Comparison of ENCODE assay signal across 9 mouse cellular contexts in the genomic region with DNA sequence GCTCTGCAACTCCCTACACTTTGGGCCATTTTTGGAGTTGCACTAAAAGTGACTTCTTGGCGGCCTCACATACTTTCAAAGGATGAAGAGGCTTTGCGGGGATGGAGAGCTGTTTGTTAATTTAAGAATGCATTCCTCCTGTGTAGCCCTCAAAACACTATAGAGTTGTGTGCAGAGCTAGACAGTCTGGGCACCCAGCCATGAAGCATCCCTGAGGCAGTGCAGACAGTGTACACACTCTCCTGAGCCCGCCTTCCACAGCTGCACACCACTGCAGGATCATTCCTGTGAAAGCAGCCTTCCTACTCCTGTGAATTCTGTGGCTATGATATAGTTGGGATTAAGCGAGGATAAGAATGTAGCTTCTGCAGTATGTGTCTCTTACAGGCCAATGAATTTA. TPM values are rescaled to one million over a fixed set of nuclear protein-coding genes. Genes with fewer than 3 reads are reported as not detected.
DNase-seq lines count a peak whose midpoint lies in the region; ATAC-seq lines count a peak whose summit lies in the region.
"Had no signal": no experiment of that assay in that cellular context is flagged by ENCODE, and none has a peak within 500 bp of the region (broad histone marks: within the 10 kb centered on the region; RNA-seq: fewer than 3 reads in every experiment).

No protein-coding gene starts in this region.

- no peak overlapping the region; the same call in 1 of the 2 replicates for H3K4me3 ChIP-seq in forebrain, embryonic 13.5 days
- no peak overlapping the region for H3K4me3 ChIP-seq in forebrain, embryonic 10.5 days
- H3K4me3 ChIP-seq in midbrain, embryonic 13.5 days (replicated peaks), result peak overlapping the region; percentile 6; the same call in 1 of the 2 replicates
- H3K4me3 ChIP-seq in midbrain, embryonic 10.5 days, result no peak overlapping the region

- H3K27ac ChIP-seq in forebrain, embryonic 13.5 days, result peak overlapping the region; percentile 6; the same call in 1 of the 2 replicates
- H3K27ac ChIP-seq in forebrain, embryonic 10.5 days, result no peak overlapping the region
- H3K27ac ChIP-seq in midbrain, embryonic 13.5 days, result 0 out of 2 replicates have a peak overlapping the region, but pooled peaks have one; percentile 12
- H3K27ac ChIP-seq in midbrain, embryonic 10.5 days (replicated peaks), result no peak overlapping the region
- H3K27ac ChIP-seq: kidney, postnatal 0 days had no signal

- 0 out of 2 replicates have a peak overlapping the region, but pooled peaks have one; percentile 13 for H3K9ac ChIP-seq in forebrain, embryonic 13.5 days
- peak overlapping the region; percentile 48 for H3K9ac ChIP-seq in midbrain, embryonic 13.5 days (replicated peaks)

- no peaks in the 10 kb centered on the region for H3K36me3 ChIP-seq in forebrain, embryonic 13.5 days (ENCODE audit: poor library complexity, severe bottlenecking)
- no peaks in the 10 kb centered on the region for H3K36me3 ChIP-seq in forebrain, embryonic 10.5 days (replicated peaks)
- no peaks in the 10 kb centered on the region for H3K36me3 ChIP-seq in midbrain, embryonic 13.5 days
- H3K36me3 ChIP-seq in midbrain, embryonic 10.5 days, result no peaks in the 10 kb centered on the region

- DNase-seq in forebrain, embryonic 10.5 days (ENCODE audit: extremely low spot score, low spot score), result no peak
- no peak for DNase-seq in midbrain, embryonic 10.5 days (ENCODE audit: low spot score)
- peak; percentile 58 for DNase-seq in kidney, postnatal 10 days
- DNase-seq in right cerebral cortex, postnatal 14 days, result peak; percentile 62
- no peak for DNase-seq in spleen, adult 18-20 months

- no peaks in the 10 kb centered on the region for H3K27me3 ChIP-seq in forebrain, embryonic 13.5 days
- no peaks in the 10 kb centered on the region for H3K27me3 ChIP-seq in forebrain, embryonic 10.5 days (ENCODE audit: poor library complexity, severe bottlenecking)
- H3K27me3 ChIP-seq in midbrain, embryonic 13.5 days, result no peaks in the 10 kb centered on the region
- no peaks in the 10 kb centered on the region for H3K27me3 ChIP-seq in midbrain, embryonic 10.5 days (ENCODE audit: low read depth, poor library complexity, severe bottlenecking)

- H3K4me2 ChIP-seq in forebrain, embryonic 13.5 days, result peak overlapping the region; percentile 33
- H3K4me2 ChIP-seq in midbrain, embryonic 13.5 days (replicated peaks), result peak overlapping the region; percentile 46

- no peak for ATAC-seq in forebrain, embryonic 13.5 days
- no peak for ATAC-seq in midbrain, embryonic 13.5 days
- no peak for ATAC-seq in megakaryocyte-erythroid progenitor cell, adult 5-6 weeks (replicated peaks; ENCODE audit: low FRiP score, low TSS enrichment, poor library complexity, severe bottlenecking)

- peaks cover 46% of the 10 kb centered on the region for H3K4me1 ChIP-seq in forebrain, embryonic 13.5 days
- H3K4me1 ChIP-seq in forebrain, embryonic 10.5 days, result peaks cover 43% of the 10 kb centered on the region
- H3K4me1 ChIP-seq in midbrain, embryonic 13.5 days (replicated peaks), result peaks cover 54% of the 10 kb centered on the region
- peaks cover 47% of the 10 kb centered on the region for H3K4me1 ChIP-seq in midbrain, embryonic 10.5 days

- 34% methylated on average over 4 of the region's 4 CpGs for WGBS in forebrain, embryonic 13.5 days
- WGBS in forebrain, embryonic 10.5 days, result 78% methylated on average over 4 of the region's 4 CpGs
- 38% methylated on average over 4 of the region's 4 CpGs for WGBS in midbrain, embryonic 13.5 days
- 55% methylated on average over 4 of the region's 4 CpGs for WGBS in midbrain, embryonic 10.5 days

- H3K9me3 ChIP-seq in forebrain, embryonic 13.5 days (replicated peaks), result no peaks in the 10 kb centered on the region
- no peaks in the 10 kb centered on the region for H3K9me3 ChIP-seq in forebrain, embryonic 10.5 days
- H3K9me3 ChIP-seq in midbrain, embryonic 13.5 days, result no peaks in the 10 kb centered on the region
- no peaks in the 10 kb centered on the region for H3K9me3 ChIP-seq in midbrain, embryonic 10.5 days (replicated peaks)

RNA-seq across cellular contexts. Expression of a gene that starts 4.9 kb away (rescaled TPM):
- 23.7 and 24.7 TPM in 2 replicates for polyA plus RNA-seq in forebrain, embryonic 13.5 days (2015; fragmentation: Nextera tagmentation; extraction: Ambion mirVana)
- 11.3 and 12.0 TPM in 2 replicates for polyA plus RNA-seq in forebrain, embryonic 10.5 days (2016; fragmentation: Nextera tagmentation; extraction: Ambion mirVana)
- 30.3 and 31.7 TPM in 2 replicates for polyA plus RNA-seq in midbrain, embryonic 13.5 days (2015; fragmentation: Nextera tagmentation; extraction: Ambion mirVana)
- 9.4 and 12.4 TPM in 2 replicates for polyA plus RNA-seq in midbrain, embryonic 10.5 days (2016; fragmentation: Nextera tagmentation; extraction: Ambion mirVana)
- total RNA-seq in megakaryocyte-erythroid progenitor cell, adult 5-6 weeks (2014; fragmentation: Nextera tagmentation), result 27.1 and 32.2 TPM in 2 replicates
- total RNA-seq in megakaryocyte-erythroid progenitor cell, adult 5-6 weeks (2017), result 15.8 and 18.0 TPM in 2 replicates

Comparison
In these comparisons a context has a peak if more than half of its experiments do, and no peak if none do; other contexts are left out.
1. H3K27ac ChIP-seq: peak in forebrain, embryonic 13.5 days (single experiment) and midbrain, embryonic 13.5 days (single experiment); none in forebrain, embryonic 10.5 days (single experiment) and midbrain, embryonic 10.5 days (single experiment).
2. DNase-seq: peak in kidney, postnatal 10 days (single experiment) and right cerebral cortex, postnatal 14 days (single experiment); none in forebrain, embryonic 10.5 days (single experiment), midbrain, embryonic 10.5 days (single experiment) and spleen, adult 18-20 months (0 of 2).